Mouse (Mus musculus): Measurements from ENCODE around the gene Pgls. TPM values are rescaled to one million over a fixed set of nuclear protein-coding genes. Genes with fewer than 3 reads are reported as not detected.

Pgls gene
- polyA plus RNA-seq, 1 experiment from 2014 or later: 260 TPM

DNA sequence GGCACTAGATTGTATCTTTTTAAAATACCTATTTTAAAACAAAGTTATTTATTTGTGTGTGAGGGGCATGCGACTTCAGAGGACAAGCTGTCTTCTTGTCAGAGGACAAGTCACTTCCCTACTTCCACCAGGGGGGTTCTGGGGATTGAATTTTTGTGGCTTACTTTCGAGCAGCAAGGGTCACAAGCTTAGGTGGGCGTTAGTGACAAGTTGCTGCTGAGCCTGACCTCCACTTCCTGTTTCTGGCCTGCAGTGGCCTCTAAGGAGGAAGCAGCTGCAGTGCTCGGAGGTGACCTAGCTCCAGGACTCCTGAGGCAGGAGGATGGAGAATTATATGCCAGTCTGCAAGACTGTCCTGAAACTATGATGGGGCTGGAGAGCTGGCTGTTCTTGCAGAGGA is 21.4 kb downstream of the Pgls start:
- 44% methylated on average over 4 of the region's 4 CpGs for WGBS
- DNase-seq (ENCODE audit: low spot score): no peak
- H3K9me3 ChIP-seq: no peaks in the 10 kb centered on the region
- H3K4me3 ChIP-seq: no peak overlapping the region
- peaks cover 25% of the 10 kb centered on the region for H3K4me1 ChIP-seq
- H3K36me3 ChIP-seq (replicated peaks): peaks cover 59% of the 10 kb centered on the region
- H3K27ac ChIP-seq (replicated peaks): no peak overlapping the region
- H3K27me3 ChIP-seq (replicated peaks; ENCODE audit: low read depth, poor library complexity, severe bottlenecking): no peaks in the 10 kb centered on the region

DNA sequence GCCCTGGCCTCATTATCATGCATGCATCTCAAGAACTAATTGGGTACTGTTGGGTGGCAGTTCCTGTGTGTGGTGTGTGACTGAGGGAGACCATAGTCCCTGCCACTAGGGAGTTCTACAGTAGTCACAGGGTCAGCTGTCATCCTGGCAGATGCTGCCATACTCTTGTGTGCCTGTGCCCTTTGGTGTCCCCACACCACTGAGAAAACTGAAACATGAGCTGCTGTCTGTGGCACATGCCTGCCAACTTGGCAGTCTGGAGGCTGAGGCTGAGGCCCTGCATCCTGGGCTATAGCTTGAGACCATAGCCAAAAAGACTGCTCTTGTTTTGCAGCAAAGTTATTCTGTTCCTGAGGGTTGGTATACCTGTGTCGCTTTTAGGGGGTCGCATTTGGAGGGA is 27.8 kb downstream of the Pgls start:
- H3K9me3 ChIP-seq: peaks cover 25% of the 10 kb centered on the region
- no peak overlapping the region for H3K27ac ChIP-seq (replicated peaks)
- H3K36me3 ChIP-seq (replicated peaks): peaks cover 98% of the 10 kb centered on the region
- no peaks in the 10 kb centered on the region for H3K4me1 ChIP-seq
- H3K27me3 ChIP-seq (replicated peaks; ENCODE audit: low read depth, poor library complexity, severe bottlenecking): no peaks in the 10 kb centered on the region
- DNase-seq (ENCODE audit: low spot score): no peak
- H3K4me3 ChIP-seq: no peak overlapping the region
- 93% methylated on average over 2 of the region's 2 CpGs for WGBS

DNA sequence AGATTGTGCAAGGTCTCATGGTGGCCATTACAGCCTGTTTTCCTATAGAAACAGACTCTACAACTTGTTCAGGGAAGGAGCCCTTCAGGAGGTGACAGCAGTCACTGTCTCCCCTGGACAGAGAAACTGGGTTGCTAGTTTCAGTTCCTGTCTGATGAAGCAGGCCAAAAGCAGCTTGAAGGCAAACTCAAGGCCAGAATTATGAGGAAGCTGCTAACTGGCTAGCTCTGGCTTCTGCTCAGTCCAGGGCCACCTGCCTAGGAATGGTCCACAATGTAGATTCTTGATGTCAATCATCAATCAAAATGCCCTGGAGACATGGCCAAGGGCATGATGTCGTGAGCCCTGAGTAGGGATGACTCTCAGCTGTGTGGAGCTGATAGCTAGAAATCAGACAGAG is 33.1 kb downstream of the Pgls start:
- peaks cover 32% of the 10 kb centered on the region for H3K4me1 ChIP-seq
- no peak for DNase-seq (ENCODE audit: low spot score)
- H3K27ac ChIP-seq (replicated peaks): no peak overlapping the region
- H3K9me3 ChIP-seq: peaks cover 25% of the 10 kb centered on the region
- peaks cover 63% of the 10 kb centered on the region for H3K36me3 ChIP-seq (replicated peaks)
- no peak overlapping the region for H3K4me3 ChIP-seq
- WGBS: 81% methylated on average over 1 of the region's 1 CpGs
- peaks cover 7% of the 10 kb centered on the region for H3K27me3 ChIP-seq (replicated peaks; ENCODE audit: low read depth, poor library complexity, severe bottlenecking)

DNA sequence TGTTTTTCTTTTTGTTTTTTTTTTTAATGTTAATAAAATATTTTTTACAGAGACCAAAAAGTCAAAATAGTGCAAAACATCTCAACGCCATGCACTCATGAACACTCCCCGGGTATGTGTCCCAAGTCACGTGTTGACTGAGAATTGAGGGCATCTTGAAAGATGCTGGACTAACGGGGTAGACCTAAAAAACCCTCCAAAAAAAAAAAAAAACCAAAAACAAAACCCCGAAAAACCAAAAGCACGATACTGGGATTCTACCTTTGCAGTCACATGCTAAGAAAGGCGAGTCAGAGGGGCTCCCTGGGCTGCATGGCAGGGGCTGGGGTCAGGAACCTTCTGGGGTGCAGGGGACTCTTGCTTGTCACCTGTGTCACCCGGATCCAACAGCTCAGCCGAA is 34.8 kb downstream of the Pgls start:
- H3K4me3 ChIP-seq: no peak overlapping the region
- peaks cover 23% of the 10 kb centered on the region for H3K27me3 ChIP-seq (replicated peaks; ENCODE audit: low read depth, poor library complexity, severe bottlenecking)
- DNase-seq (ENCODE audit: low spot score): no peak
- H3K27ac ChIP-seq (replicated peaks): 0 out of 2 replicates have a peak overlapping the region, but pooled peaks have one; percentile 10
- peaks cover 22% of the 10 kb centered on the region for H3K9me3 ChIP-seq
- H3K4me1 ChIP-seq: peaks cover 35% of the 10 kb centered on the region
- peaks cover 47% of the 10 kb centered on the region for H3K36me3 ChIP-seq (replicated peaks)
- WGBS: 86% methylated on average over 9 of the region's 9 CpGs

DNA sequence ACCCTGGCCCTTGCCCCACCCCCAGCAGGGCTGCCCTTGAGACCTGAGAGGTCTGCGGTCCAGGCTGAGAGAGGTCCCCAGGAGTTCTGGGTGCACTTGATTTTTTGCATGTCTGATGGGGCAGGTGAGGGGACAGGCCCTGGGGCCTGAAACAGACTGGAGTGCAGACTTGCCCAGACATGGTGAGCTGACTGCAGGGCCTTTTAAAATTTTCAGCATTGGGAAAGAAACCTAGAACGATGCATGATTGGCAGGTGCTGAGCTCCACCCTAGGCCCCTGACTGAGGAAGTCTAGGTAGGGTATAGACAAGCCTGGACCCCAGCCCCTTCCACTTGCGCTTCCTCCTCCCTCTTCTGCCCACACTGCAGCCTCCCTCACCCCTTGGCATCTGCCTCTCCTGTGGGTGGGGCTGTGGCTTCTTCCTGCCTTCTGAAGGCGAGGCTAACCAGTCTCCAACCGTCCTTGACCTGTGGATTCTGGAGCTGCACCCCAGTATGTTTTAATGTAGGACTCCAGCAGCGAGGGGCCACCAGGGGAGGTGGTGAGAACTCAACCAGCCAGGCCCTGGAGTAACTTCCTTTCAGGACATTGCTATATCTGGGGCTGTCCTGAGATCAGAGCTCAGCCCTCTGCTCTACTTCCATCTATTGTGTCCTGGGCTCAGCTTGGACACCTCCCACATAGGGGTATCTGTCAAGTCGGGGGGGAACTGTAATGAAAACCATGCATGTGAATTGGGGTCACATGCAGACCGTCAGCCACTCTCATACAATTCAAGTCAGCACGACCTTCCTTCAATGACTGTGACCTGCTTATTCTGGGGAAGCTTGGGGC is 35.5 kb downstream of the Pgls start:
- no peak overlapping the region for H3K4me3 ChIP-seq
- peaks cover 39% of the 10 kb centered on the region for H3K36me3 ChIP-seq (replicated peaks)
- H3K9me3 ChIP-seq: peaks cover 19% of the 10 kb centered on the region
- H3K27ac ChIP-seq (replicated peaks): 0 out of 2 replicates have a peak overlapping the region, but pooled peaks have one; percentile 10
- H3K4me1 ChIP-seq: peaks cover 35% of the 10 kb centered on the region
- peaks cover 31% of the 10 kb centered on the region for H3K27me3 ChIP-seq (replicated peaks; ENCODE audit: low read depth, poor library complexity, severe bottlenecking)
- DNase-seq (ENCODE audit: low spot score): no peak
- 45% methylated on average over 9 of the region's 9 CpGs for WGBS

DNA sequence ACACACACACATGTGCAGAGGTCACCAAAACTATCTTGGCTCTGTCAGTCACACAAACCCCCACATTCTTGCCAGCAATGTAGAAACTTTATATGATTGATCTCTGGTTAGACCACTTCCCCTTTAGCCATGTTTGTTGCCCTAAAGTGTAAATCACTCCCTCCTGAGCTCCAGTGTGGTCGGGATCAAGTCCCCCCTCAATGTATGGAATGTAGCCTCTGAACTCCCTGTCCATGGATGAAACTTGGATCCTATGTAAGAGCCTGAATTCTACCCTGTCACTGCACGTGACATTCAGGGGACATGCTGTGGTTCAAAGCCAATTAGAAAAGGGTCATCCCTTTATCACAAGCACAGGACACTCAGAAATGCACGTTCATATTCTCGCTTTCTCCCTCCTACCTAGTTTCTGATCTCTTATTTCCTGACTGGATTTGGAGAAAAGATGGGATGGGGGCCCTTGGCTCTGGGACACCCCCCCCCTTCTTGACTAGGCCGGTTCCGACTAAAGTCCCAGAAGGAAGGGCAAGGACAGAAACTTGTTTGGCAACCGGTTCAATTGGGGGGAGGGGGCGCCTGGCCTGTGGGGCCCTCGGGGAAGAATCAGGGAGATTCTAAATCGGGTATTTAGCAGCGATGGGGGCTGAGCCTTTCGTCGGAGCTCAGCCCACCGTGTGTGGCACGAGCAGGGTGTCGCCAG is 36.6 kb downstream of the Pgls start:
- Histone ChIP-seq H3K27ac (replicated peaks) (peak overlapping the region; percentile 87), H3K36me3 (replicated peaks) (peaks cover 29% of the 10 kb centered on the region), H3K4me1 (peaks cover 39% of the 10 kb centered on the region), H3K4me3 (peak overlapping the region; percentile 65), H3K27me3 (replicated peaks; ENCODE audit: low read depth, poor library complexity, severe bottlenecking) (peaks cover 41% of the 10 kb centered on the region), H3K9me3 (peaks cover 18% of the 10 kb centered on the region)
- DNase-seq (ENCODE audit: low spot score): no peak
- WGBS: 7% methylated on average over 16 of the region's 16 CpGs

DNA sequence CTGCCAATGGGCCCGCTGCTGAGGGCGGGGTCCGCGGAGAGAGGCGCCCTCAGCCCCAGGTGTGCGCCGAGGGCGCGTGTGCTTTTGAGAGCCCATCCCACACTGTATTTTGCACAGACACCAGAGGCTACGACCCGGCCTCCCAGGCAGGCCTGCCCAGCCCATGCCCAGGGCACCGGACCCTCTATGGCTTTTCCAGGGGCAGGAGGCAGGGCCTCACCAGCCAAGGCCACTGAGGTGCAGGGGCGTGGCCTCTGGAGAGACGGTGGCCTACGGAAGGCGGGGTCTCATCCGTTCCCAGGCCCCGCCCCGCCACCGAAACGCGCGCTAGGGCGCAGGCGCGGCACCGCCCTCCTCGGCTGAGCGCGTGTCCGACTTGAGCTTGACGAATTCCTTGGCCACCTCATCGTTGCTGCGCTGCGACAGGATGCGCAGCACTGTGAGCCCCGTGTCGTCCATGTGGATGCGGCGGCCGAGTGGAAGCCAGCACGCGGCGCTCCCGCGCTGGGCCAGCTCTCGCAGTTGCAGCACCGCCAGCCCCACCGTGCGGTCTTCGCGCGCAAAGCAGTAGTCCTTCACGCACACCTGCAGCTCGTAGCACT is 37.2 kb downstream of the Pgls start:
- H3K27me3 ChIP-seq (replicated peaks; ENCODE audit: low read depth, poor library complexity, severe bottlenecking): peaks cover 48% of the 10 kb centered on the region
- under 1% methylated on average over 55 of the region's 55 CpGs for WGBS
- peaks cover 15% of the 10 kb centered on the region for H3K9me3 ChIP-seq
- peak overlapping the region; percentile 65 for H3K4me3 ChIP-seq
- H3K36me3 ChIP-seq (replicated peaks): peaks cover 22% of the 10 kb centered on the region
- peaks cover 46% of the 10 kb centered on the region for H3K4me1 ChIP-seq
- peak; percentile 97 for DNase-seq (ENCODE audit: low spot score)
- H3K27ac ChIP-seq (replicated peaks): peak overlapping the region; percentile 87

DNA sequence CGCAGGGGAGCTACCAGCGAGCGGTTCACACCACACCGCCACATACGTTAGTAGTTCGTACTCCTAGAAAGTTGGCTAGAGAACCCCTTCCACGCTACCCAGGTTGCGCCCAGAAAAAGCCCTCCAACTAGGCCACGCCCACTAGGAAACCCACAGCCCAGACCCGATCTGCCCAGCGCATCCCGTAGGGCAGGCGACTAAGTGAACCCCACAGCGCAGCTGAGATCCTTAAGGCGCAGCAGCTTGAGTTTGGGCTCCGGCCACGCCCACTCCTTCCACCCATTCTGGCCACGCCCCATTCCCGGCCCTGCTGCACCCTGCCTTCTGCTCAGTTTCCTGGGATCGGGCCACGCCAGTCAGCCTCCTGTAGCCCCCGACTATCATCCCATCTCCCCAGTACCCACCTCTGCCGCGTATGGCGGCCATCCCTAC is 37.8 kb downstream of the Pgls start:
- peaks cover 52% of the 10 kb centered on the region for H3K4me1 ChIP-seq
- H3K27ac ChIP-seq (replicated peaks): peak overlapping the region; percentile 87
- WGBS: 4% methylated on average over 25 of the region's 25 CpGs

DNA sequence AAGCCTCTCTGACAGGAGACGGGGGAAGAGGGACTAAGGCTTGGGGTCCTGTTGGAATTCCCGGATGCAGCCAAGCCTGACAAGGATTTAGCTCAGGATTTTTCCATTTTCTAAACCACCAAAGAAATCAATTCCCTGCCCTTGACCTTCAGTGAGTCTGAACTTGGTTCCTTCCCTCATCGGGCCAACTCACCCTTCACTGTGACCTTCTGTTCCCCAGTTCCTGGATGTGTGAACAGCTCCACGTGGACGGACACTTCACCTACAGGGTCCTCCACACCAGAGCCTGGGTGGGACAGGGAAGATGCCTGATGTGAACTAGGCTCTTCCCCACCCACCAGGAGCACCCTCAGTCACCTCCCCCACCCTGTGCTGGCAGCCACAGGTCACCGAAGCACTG is 38.8 kb downstream of the Pgls start:
- no peak overlapping the region for H3K4me3 ChIP-seq
- peaks cover 7% of the 10 kb centered on the region for H3K36me3 ChIP-seq (replicated peaks)
- WGBS: 87% methylated on average over 6 of the region's 6 CpGs
- no peak overlapping the region for H3K27ac ChIP-seq (replicated peaks)
- peaks cover 15% of the 10 kb centered on the region for H3K9me3 ChIP-seq
- H3K27me3 ChIP-seq (replicated peaks; ENCODE audit: low read depth, poor library complexity, severe bottlenecking): peaks cover 63% of the 10 kb centered on the region
- DNase-seq (ENCODE audit: low spot score): no peak
- peaks cover 52% of the 10 kb centered on the region for H3K4me1 ChIP-seq

More for the DNA sequence above, 37.8 kb downstream of the Pgls start:
- Histone ChIP-seq H3K27me3 (replicated peaks; ENCODE audit: low read depth, poor library complexity, severe bottlenecking) (peaks cover 54% of the 10 kb centered on the region), H3K36me3 (replicated peaks) (peaks cover 16% of the 10 kb centered on the region), H3K9me3 (peaks cover 15% of the 10 kb centered on the region), H3K4me3 (peak overlapping the region; percentile 65)
- peak; percentile 64 for DNase-seq (ENCODE audit: low spot score)

DNA sequence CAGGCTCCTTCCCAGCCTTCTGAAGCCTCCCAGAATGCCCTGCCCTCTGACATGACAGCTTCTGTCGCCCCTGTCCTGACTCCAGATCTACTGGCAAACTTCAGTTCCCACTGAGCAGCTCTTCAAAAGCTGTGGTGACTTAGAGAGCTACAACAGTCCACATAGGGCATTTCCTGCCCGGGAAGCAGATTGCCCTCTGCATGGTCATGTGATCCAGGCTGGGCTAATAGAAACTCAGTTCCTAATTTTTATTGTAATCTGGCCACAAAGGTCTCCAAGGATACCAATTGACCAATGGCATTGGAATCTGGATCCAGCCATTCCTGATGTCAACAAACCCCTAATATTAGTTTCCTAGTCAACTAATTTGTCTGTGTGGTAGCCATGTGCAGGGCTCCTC is 39.9 kb downstream of the Pgls start:
- Histone ChIP-seq H3K9me3 (peaks cover 15% of the 10 kb centered on the region), H3K4me3 (no peak overlapping the region), H3K4me1 (peaks cover 55% of the 10 kb centered on the region), H3K27ac (replicated peaks) (no peak overlapping the region), H3K36me3 (replicated peaks) (no peaks in the 10 kb centered on the region), H3K27me3 (replicated peaks; ENCODE audit: low read depth, poor library complexity, severe bottlenecking) (peaks cover 73% of the 10 kb centered on the region)
- 62% methylated on average over 2 of the region's 2 CpGs for WGBS
- DNase-seq (ENCODE audit: low spot score): no peak

DNA sequence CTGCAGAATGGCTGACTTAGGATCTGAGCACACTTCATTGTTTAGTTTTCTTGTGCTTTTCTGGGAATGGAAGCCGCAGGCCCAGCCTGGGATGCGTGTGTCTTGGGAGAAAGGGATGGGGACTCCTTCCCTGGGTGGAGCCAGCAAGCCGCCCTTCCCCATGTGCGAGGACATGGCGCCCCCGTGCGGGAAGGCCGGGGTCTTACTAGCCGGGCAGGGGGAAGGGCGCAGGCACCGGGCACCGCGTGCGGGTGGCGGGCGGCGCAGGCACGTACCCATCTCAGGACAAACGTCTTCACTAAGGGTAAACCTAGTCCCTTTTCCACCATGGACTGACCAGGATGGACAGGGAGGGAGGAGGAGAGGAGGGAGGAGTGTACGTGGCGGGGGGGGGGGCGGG is 41.2 kb downstream of the Pgls start:
- Histone ChIP-seq H3K36me3 (replicated peaks) (no peaks in the 10 kb centered on the region), H3K4me3 (peak overlapping the region; percentile 46), H3K27me3 (replicated peaks; ENCODE audit: low read depth, poor library complexity, severe bottlenecking) (peaks cover 83% of the 10 kb centered on the region), H3K4me1 (peaks cover 43% of the 10 kb centered on the region), H3K9me3 (peaks cover 15% of the 10 kb centered on the region), H3K27ac (replicated peaks) (no peak overlapping the region; the same call in 1 of the 2 replicates)
- DNase-seq (ENCODE audit: low spot score): peak; percentile 70
- WGBS: 3% methylated on average over 19 of the region's 22 CpGs

DNA sequence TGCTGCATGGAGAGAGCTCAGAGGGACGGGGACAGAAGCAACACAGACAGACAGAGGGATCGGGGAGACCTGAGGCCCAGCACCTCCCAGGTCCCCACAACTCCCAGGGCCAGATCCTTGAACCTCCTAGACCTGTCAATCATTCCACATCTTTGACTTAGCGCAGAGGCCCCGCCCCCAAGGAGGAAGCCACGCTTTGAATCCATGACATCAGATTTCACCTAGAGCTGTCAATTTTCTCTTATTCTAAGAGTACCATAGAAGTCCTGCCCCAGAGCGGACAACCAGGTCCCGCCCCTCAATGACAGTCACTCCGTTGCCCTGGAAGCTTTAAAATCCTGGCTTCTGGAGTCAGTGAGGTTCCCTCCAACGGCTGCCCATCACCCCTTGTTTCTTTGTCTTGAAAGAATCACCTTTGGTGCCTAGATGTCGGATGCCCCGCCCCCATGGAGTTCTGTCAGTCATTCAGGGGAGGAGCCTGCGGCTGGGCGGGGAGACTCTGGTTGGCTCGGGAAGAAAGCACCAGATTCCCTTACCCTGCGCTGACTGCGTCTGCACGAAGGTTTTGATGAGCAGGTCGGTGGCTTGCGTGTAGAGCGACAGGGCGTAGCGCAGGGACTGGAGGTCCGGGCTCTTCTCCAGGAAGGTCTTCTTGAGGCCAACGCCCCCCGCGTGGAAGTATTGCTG is 42.1 kb downstream of the Pgls start:
- H3K4me3 ChIP-seq: peak overlapping the region; percentile 46
- H3K36me3 ChIP-seq (replicated peaks): no peaks in the 10 kb centered on the region
- peaks cover 33% of the 10 kb centered on the region for H3K4me1 ChIP-seq
- peak overlapping the region; percentile 7; the same call in 1 of the 2 replicates for H3K27ac ChIP-seq (replicated peaks)
- 3% methylated on average over 26 of the region's 26 CpGs for WGBS
- peak; percentile 88 for DNase-seq (ENCODE audit: low spot score)
- peaks cover 15% of the 10 kb centered on the region for H3K9me3 ChIP-seq
- peaks cover 90% of the 10 kb centered on the region for H3K27me3 ChIP-seq (replicated peaks; ENCODE audit: low read depth, poor library complexity, severe bottlenecking)

Data from embryonic facial prominence, embryonic 10.5 days (tissue).